Mouse (Mus musculus): ENCODE measurements at regions not wholly inside any gene's neighbourhood (a gene's known extent, or its start where the extent isn't known, plus 50 kb on each side); places are given as distances from the start of the nearest gene placed in this dataset.
"Not testable (repeated sequence)": the region's sequence is repeated elsewhere in the genome, so short reads cannot be mapped to it uniquely, and the experiment has no call there.

- Histone ChIP-seq H3K36me3 (no peaks in the 10 kb centered on the region), H3K4me2 (no peak overlapping the region), H3K9ac (no peak overlapping the region), H3K4me3 (no peak overlapping the region), H3K27me3 (no peaks in the 10 kb centered on the region), H3K27ac (no peak overlapping the region), H3K9me3 (no peaks in the 10 kb centered on the region), H3K4me1 (no peaks in the 10 kb centered on the region)
- WGBS: 86% methylated on average over 4 of the region's 4 CpGs
- no peak for ATAC-seq (ENCODE audit: borderline replicate concordance, extremely low read depth, low FRiP score, low TSS enrichment)
These were observed 88.9 kb upstream of the Ifngr1 start for GRCm38 (mm10) chr10:19502874-19503273.

GRCm38 (mm10) chr10:19503846-19504765 lies 87.6 kb upstream of the Ifngr1 start:
- no peaks in the 10 kb centered on the region for H3K4me1 ChIP-seq
- WGBS: 45% methylated on average over 8 of the region's 8 CpGs
- H3K4me2 ChIP-seq: no peak overlapping the region
- no peak overlapping the region for H3K27ac ChIP-seq
- H3K36me3 ChIP-seq: no peaks in the 10 kb centered on the region
- H3K9me3 ChIP-seq: no peaks in the 10 kb centered on the region
- H3K27me3 ChIP-seq: no peaks in the 10 kb centered on the region
- no peak overlapping the region for H3K4me3 ChIP-seq
- no peak overlapping the region for H3K9ac ChIP-seq
- ATAC-seq (ENCODE audit: borderline replicate concordance, extremely low read depth, low FRiP score, low TSS enrichment): no peak

GRCm38 (mm10) chr10:19505174-19505573 lies 86.6 kb upstream of the Ifngr1 start:
- WGBS: 92% methylated on average over 1 of the region's 1 CpGs
- Histone ChIP-seq H3K9ac (no peak overlapping the region), H3K4me2 (no peak overlapping the region), H3K27me3 (no peaks in the 10 kb centered on the region), H3K9me3 (no peaks in the 10 kb centered on the region), H3K4me1 (no peaks in the 10 kb centered on the region), H3K36me3 (no peaks in the 10 kb centered on the region), H3K27ac (no peak overlapping the region), H3K4me3 (no peak overlapping the region)
- no peak for ATAC-seq (ENCODE audit: borderline replicate concordance, extremely low read depth, low FRiP score, low TSS enrichment)

- H3K36me3 ChIP-seq: no peaks in the 10 kb centered on the region
- 72% methylated on average over 6 of the region's 6 CpGs for WGBS
- H3K9me3 ChIP-seq: no peaks in the 10 kb centered on the region
- H3K4me3 ChIP-seq: no peak overlapping the region
- ATAC-seq (ENCODE audit: borderline replicate concordance, extremely low read depth, low FRiP score, low TSS enrichment): no peak
- no peak overlapping the region for H3K4me2 ChIP-seq
- H3K9ac ChIP-seq: no peak overlapping the region
- no peaks in the 10 kb centered on the region for H3K27me3 ChIP-seq
- no peaks in the 10 kb centered on the region for H3K4me1 ChIP-seq
- H3K27ac ChIP-seq: no peak overlapping the region
These were observed 85.8 kb upstream of the Ifngr1 start for GRCm38 (mm10) chr10:19505979-19506378.

GRCm38 (mm10) chr10:19506434-19506833 lies 85.3 kb upstream of the Ifngr1 start:
- Histone ChIP-seq H3K27ac (no peak overlapping the region), H3K27me3 (no peaks in the 10 kb centered on the region), H3K4me1 (no peaks in the 10 kb centered on the region), H3K36me3 (no peaks in the 10 kb centered on the region), H3K9me3 (no peaks in the 10 kb centered on the region), H3K9ac (no peak overlapping the region), H3K4me2 (no peak overlapping the region), H3K4me3 (no peak overlapping the region)
- no peak for ATAC-seq (ENCODE audit: borderline replicate concordance, extremely low read depth, low FRiP score, low TSS enrichment)

GRCm38 (mm10) chr10:19508221-19508745 lies 83.5 kb upstream of the Ifngr1 start:
- 74% methylated on average over 5 of the region's 5 CpGs for WGBS
- ATAC-seq (ENCODE audit: borderline replicate concordance, extremely low read depth, low FRiP score, low TSS enrichment): no peak

GRCm38 (mm10) chr10:19510047-19510446 lies 81.7 kb upstream of the Ifngr1 start:
- no peaks in the 10 kb centered on the region for H3K27me3 ChIP-seq
- no peak overlapping the region for H3K4me3 ChIP-seq
- no peak overlapping the region for H3K9ac ChIP-seq
- WGBS: 78% methylated on average over 10 of the region's 10 CpGs
- no peak overlapping the region for H3K4me2 ChIP-seq
- no peak for ATAC-seq (ENCODE audit: borderline replicate concordance, extremely low read depth, low FRiP score, low TSS enrichment)
- H3K9me3 ChIP-seq: no peaks in the 10 kb centered on the region
- no peak overlapping the region for H3K27ac ChIP-seq
- no peaks in the 10 kb centered on the region for H3K36me3 ChIP-seq
- H3K4me1 ChIP-seq: no peaks in the 10 kb centered on the region

More at GRCm38 (mm10) chr10:19508221-19508745, 83.5 kb upstream of the Ifngr1 start:
- no peak overlapping the region for H3K9ac ChIP-seq
- H3K4me2 ChIP-seq: no peak overlapping the region
- no peaks in the 10 kb centered on the region for H3K4me1 ChIP-seq
- no peak overlapping the region for H3K27ac ChIP-seq
- H3K27me3 ChIP-seq: no peaks in the 10 kb centered on the region
- no peaks in the 10 kb centered on the region for H3K9me3 ChIP-seq
- no peaks in the 10 kb centered on the region for H3K36me3 ChIP-seq
- no peak overlapping the region for H3K4me3 ChIP-seq

- H3K27ac ChIP-seq; H3K27me3 ChIP-seq; H3K36me3 ChIP-seq; H3K9me3 ChIP-seq; ATAC-seq (ENCODE audit: borderline replicate concordance, extremely low read depth, low FRiP score, low TSS enrichment); H3K4me2 ChIP-seq; H3K4me3 ChIP-seq; H3K4me1 ChIP-seq; H3K9ac ChIP-seq: not testable (repeated sequence)
These were observed 77.4 kb upstream of the Ifngr1 start for GRCm38 (mm10) chr10:19514366-19514765.

- Histone ChIP-seq H3K36me3 (no peaks in the 10 kb centered on the region), H3K4me2 (no peak overlapping the region), H3K9ac (no peak overlapping the region), H3K4me1 (no peaks in the 10 kb centered on the region), H3K4me3 (no peak overlapping the region), H3K9me3 (no peaks in the 10 kb centered on the region), H3K27ac (no peak overlapping the region), H3K27me3 (no peaks in the 10 kb centered on the region)
- WGBS: 94% methylated on average over 2 of the region's 2 CpGs
- no peak for ATAC-seq (ENCODE audit: borderline replicate concordance, extremely low read depth, low FRiP score, low TSS enrichment)
These were observed 76.9 kb upstream of the Ifngr1 start for GRCm38 (mm10) chr10:19514837-19515236.

- 91% methylated on average over 3 of the region's 3 CpGs for WGBS
- H3K4me2 ChIP-seq: no peak overlapping the region
- H3K27me3 ChIP-seq: no peaks in the 10 kb centered on the region
- no peaks in the 10 kb centered on the region for H3K9me3 ChIP-seq
- H3K9ac ChIP-seq: no peak overlapping the region
- no peak overlapping the region for H3K27ac ChIP-seq
- H3K4me3 ChIP-seq: no peak overlapping the region
- H3K36me3 ChIP-seq: no peaks in the 10 kb centered on the region
- ATAC-seq (ENCODE audit: borderline replicate concordance, extremely low read depth, low FRiP score, low TSS enrichment): no peak
- H3K4me1 ChIP-seq: no peaks in the 10 kb centered on the region
These were observed 75.7 kb upstream of the Ifngr1 start for GRCm38 (mm10) chr10:19516011-19516410.

GRCm38 (mm10) chr10:19517093-19517492 lies 74.7 kb upstream of the Ifngr1 start:
- 40% methylated on average over 2 of the region's 2 CpGs for WGBS
- Histone ChIP-seq H3K9me3 (no peaks in the 10 kb centered on the region), H3K4me3 (no peak overlapping the region), H3K4me1 (no peaks in the 10 kb centered on the region), H3K27ac (no peak overlapping the region), H3K27me3 (no peaks in the 10 kb centered on the region), H3K9ac (no peak overlapping the region), H3K36me3 (no peaks in the 10 kb centered on the region), H3K4me2 (no peak overlapping the region)
- ATAC-seq (ENCODE audit: borderline replicate concordance, extremely low read depth, low FRiP score, low TSS enrichment): no peak

- 4% methylated on average over 6 of the region's 6 CpGs for WGBS
These were observed 73.0 kb upstream of the Ifngr1 start for GRCm38 (mm10) chr10:19518763-19519162.

More at GRCm38 (mm10) chr10:19518763-19519162, 73.0 kb upstream of the Ifngr1 start:
- Histone ChIP-seq H3K36me3 (no peaks in the 10 kb centered on the region), H3K4me3 (no peak overlapping the region), H3K4me2 (no peak overlapping the region), H3K9me3 (no peaks in the 10 kb centered on the region), H3K27ac (no peak overlapping the region), H3K9ac (no peak overlapping the region), H3K4me1 (no peaks in the 10 kb centered on the region), H3K27me3 (no peaks in the 10 kb centered on the region)
- no peak for ATAC-seq (ENCODE audit: borderline replicate concordance, extremely low read depth, low FRiP score, low TSS enrichment)
